Mouse (Mus musculus): ENCODE measurements at regions not wholly inside any gene's neighbourhood (a gene's known extent, or its start where the extent isn't known, plus 50 kb on each side); places are given as distances from the start of the nearest gene placed in this dataset.
"Not testable (repeated sequence)": the region's sequence is repeated elsewhere in the genome, so short reads cannot be mapped to it uniquely, and the experiment has no call there.

- no peak for DNase-seq (ENCODE audit: low read depth, low spot score)
Measured at GRCm38 (mm10) chr6:31898609-31899008, 151.4 kb upstream of the 1700012A03Rik start.

GRCm38 (mm10) chr6:31897001-31897400 is 153.0 kb upstream of the 1700012A03Rik start:
- no peak for DNase-seq (ENCODE audit: low read depth, low spot score)

- DNase-seq (ENCODE audit: low read depth, low spot score), result no peak
Measured at GRCm38 (mm10) chr6:31895835-31896234, 154.2 kb upstream of the 1700012A03Rik start.

- no peak for DNase-seq (ENCODE audit: low read depth, low spot score)
Measured at GRCm38 (mm10) chr6:31886931-31887330, 163.1 kb upstream of the 1700012A03Rik start.

DNA sequence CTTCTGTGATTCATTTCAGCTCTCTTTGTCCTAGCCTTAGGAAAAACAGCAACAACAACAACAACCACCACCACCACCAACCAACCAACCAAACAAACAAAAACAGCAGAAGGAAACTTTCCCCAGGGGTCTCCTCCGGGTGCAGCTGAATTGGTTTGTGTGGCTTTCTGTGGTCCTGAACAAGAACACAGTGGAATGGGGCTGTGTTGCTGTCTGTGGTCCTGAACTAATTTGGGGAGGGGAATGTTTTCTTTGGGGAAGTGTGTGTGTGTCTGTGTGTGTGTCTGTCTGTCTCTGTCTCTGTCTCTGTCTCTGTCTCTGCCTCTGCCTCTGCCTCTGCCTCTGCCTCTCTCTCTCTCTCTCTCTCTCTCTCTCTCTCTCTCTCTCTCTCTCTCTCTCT is 164.8 kb upstream of the 1700012A03Rik start:
- DNase-seq (ENCODE audit: low read depth, low spot score), result not testable (repeated sequence)

DNA sequence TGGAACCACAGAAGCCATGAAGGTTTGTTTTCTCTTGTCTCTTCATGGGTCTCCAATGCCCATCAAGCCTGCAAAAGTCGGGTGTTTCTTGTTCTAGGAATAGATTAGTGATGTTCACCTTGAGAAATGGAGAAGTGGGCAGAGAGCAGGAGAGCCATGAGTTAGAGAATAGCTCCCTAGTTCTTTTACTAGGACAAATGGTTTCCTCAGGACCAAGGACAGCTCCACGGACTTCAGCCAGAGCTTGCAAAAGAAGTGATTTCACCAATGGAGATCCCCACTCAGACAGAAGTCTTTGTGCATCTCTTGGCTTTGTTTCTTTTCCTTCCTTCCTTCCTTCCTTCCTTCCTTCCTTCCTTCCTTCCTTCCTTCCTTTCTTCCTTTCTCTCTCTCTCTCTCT is 166.3 kb upstream of the 1700012A03Rik start:
- DNase-seq (ENCODE audit: low read depth, low spot score), result no peak

GRCm38 (mm10) chr6:31874616-31875015 is 175.4 kb upstream of the 1700012A03Rik start:
- no peak for DNase-seq (ENCODE audit: low read depth, low spot score)

DNA sequence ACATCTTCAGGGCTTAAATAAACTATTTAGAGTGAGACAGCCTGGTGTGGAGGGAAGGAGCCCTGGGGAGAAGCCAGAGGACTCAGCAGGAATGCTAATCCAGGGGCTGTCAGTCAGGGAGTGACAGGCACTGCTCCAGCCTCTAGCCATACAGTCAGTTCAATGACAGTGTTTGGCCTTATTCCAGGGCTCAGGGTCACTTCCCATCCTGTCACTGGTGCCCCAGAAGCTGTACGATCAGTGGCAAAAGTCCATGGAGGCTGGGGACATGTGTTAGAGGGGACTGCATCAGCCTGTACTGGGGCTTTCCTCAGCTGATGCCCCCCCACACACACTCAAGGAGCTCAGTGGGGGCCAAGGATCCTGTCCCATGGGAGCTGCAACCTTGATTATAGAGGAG is 176.1 kb upstream of the 1700012A03Rik start:
- no peak for DNase-seq (ENCODE audit: low read depth, low spot score)

GRCm38 (mm10) chr6:31871766-31872165 is 178.3 kb upstream of the 1700012A03Rik start:
- DNase-seq (ENCODE audit: low read depth, low spot score), result no peak

DNA sequence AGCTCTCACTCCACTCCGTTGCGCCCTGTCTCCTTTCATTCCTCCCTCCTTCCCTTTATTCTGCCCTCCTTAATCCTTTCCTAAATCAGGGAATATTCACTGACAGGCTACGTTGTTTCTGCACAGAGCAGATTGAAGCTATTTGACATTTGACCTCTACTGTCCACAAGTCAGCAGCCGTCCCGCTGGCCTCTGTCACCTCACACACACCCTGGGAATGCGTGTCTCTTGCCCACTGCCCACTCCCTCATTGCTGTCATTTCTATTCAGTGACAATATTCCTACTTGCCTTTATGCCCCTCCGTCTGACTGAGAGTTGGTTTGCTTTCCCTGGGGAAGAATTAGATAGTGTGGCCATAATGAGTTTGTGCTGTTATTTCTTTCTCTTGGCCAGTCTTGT is 188.1 kb upstream of the 1700012A03Rik start:
- DNase-seq (ENCODE audit: low read depth, low spot score), result no peak

- no peak for DNase-seq (ENCODE audit: low read depth, low spot score)
Measured at GRCm38 (mm10) chr6:31859621-31860020, 190.4 kb upstream of the 1700012A03Rik start.

DNA sequence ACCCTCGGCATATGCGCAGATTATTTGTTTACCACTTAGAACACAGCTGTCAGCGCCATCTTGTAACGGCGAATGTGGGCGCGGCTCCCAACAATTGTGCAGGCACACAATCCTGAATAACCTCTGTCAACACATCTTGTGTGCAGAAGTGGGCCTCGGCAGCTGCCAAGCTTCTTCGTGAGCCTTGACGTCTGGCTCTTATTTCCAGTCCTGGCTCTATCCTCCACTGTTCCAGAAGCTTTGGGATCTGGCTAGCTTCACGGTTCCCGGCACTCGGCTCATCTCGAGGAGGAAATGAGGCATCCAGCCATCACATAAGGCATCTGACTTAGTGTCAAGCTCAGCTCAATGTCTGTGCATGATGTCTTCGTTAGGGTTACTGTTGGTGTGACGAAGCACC is 195.8 kb upstream of the 1700012A03Rik start:
- no peak for DNase-seq (ENCODE audit: low read depth, low spot score)

DNA sequence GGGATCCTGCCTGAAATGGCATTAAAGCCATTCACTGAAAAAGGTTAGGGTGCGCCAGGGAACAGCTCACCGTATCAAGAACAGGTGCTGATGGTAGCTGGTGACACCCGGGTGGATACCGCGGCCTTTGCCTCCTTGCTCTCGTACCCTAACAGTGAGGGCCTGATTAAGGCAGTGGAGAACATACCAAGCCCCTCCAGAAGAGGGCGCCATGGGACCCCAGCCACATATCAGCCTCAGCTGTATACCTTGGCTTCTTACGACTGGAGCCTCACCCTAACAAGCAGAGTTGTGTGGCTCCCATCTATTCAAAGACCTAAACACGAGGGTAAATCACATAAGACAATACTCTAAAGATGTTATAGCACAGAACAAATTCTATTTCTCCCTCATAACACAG is 203.7 kb upstream of the 1700012A03Rik start:
- DNase-seq (ENCODE audit: low read depth, low spot score), result no peak

GRCm38 (mm10) chr6:31845671-31846070 is 204.4 kb upstream of the 1700012A03Rik start:
- DNase-seq (ENCODE audit: low read depth, low spot score), result no peak

DNA sequence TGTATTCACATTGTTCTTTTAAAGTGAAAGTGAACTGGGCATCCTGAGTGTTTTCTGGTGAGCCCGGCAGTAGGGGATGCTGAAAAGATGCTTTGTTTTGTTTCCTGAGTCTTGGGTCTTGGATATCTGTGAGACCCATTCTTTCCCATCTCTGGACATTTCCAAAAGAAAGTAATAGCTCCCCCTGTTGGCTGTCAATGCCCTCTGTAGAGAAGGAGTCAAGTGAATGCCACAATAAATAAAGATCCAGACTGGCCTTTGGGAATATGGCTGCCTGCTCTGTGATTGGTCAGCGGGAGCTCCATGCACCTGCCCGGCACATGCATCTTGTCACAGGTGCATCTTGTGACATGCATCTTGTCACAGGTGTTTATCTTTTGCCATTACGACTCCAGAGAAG is 209.4 kb upstream of the 1700012A03Rik start:
- no peak for DNase-seq (ENCODE audit: low read depth, low spot score)

DNA sequence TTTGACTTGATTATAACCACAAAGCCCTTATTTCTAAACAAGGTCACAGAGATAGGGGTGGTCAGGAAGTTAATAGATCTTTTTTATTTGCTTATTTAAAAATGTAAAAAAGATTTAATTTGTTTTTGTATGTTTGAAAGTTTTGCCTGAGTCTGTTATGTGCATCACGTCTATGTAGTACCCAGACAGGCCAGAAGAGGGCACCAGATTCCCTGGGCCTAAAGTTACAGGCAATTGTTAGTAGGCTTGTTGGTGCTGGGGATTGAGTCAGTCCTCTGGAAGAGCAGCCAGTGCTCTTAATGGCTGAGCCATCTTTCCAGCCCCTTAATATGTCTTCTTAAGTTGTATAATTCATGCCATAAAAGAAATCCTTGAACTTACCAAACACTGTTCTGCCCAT is 211.5 kb upstream of the 1700012A03Rik start:
- DNase-seq (ENCODE audit: low read depth, low spot score), result no peak

DNA sequence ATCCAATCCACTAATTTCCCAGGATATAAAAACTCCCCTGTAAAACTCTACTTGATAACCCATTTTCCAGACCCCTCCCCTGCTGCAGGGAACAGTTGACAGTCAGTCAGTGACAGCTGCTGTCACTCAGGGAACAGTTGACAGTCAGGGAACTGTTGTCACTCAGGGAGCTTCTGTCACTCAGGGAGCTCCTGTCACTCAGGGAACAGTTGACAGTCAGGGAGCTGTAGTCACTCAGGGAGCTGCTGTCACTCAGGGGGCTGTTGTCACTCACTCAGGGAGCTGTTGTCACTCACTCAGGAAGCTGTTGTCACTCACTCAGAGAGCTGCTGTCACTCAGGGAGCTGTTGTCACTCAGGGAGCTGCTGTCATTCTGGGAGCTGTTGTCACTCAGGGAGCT is 214.3 kb upstream of the 1700012A03Rik start:
- no peak for DNase-seq (ENCODE audit: low read depth, low spot score)

DNA sequence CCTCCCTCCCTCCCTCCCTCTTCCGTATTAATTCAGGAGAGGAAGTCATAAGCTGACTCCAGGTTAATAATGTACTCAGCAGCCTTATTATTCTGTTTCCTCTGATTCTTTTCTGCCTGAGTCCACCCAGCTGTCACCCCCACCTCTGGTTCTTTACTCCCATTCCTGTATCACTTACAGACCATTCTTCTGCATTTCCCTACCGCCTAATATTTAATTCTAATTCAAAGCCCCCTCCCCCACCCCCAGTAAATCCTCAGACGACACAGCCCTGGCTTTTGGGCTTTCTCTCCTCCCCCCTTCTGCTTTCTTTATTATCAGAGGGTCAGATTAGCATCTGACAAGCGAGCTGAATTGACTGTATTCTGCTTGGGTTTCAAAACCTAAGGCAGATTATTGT is 215.5 kb upstream of the 1700012A03Rik start:
- DNase-seq (ENCODE audit: low read depth, low spot score), result no peak

- DNase-seq (ENCODE audit: low read depth, low spot score), result no peak
Measured at GRCm38 (mm10) chr6:31830610-31831009, 219.4 kb upstream of the 1700012A03Rik start.

DNA sequence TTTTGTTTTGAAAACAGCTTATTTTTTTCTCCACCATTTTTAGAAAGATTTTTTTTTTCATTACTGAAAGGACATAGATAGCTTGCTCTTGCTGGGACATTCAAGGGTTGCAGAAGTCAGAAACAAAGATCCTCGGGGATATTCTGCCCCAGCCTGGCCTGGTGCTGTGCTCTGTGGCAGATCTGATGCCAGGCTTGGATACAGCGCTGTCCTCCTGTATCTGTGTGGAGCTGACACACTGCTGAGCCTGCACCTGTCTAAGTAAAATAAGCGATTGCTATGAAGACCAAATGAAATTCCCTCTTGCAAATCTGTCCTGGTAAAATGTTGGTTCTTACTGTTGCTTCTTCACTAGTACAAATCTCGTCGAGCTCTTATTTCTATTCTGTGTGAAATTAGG is 226.4 kb upstream of the 1700012A03Rik start:
- no peak for DNase-seq (ENCODE audit: low read depth, low spot score)

- DNase-seq (ENCODE audit: low read depth, low spot score), result no peak
Measured at GRCm38 (mm10) chr6:31822186-31823085, 227.6 kb upstream of the 1700012A03Rik start.

DNA sequence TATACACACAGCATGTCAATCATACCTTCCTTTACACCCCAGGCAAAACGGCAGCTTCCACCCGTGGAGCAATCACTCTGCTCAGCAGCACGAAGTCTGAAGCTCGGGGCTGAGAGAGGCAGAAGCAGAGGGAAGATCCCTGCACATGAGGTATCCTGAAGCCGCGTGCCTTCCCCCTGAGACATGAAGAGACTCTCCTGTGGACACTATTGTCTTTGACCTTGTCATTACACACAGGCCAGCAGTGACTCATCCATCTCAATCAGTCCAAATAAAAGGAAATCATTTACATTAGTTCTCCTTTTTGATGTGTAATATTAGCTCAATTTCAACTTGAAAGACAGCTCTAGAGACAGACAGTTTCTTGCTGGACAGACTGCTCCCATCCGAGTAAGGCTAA is 228.4 kb upstream of the 1700012A03Rik start:
- DNase-seq (ENCODE audit: low read depth, low spot score), result no peak

GRCm38 (mm10) chr6:31817640-31818039 is 232.4 kb upstream of the 1700012A03Rik start:
- no peak for DNase-seq (ENCODE audit: low read depth, low spot score)

DNA sequence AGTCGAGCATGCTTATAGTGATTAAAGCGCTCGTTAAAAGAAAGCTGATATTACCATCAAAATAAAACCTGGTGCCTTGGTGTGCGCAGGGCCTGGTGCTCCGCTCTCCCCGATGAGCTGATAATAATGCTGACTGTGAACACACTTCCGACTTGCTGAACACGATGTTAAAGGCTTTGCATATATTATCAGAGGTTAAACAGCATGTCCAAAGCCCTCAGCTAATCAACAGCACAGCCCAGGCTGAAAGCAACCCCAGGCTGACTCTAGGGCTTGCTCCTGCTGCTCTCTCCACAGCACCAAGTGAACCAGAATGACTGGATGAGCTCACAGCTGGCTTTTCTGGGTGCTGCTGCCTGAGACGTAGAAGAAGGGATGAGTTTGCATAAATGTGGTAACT is 238.2 kb upstream of the 1700012A03Rik start:
- DNase-seq (ENCODE audit: low read depth, low spot score), result no peak
